ENCODE assay signal across 40 mouse cellular contexts in genomic region chr8:83382850-83383249, GRCm38 (mm10). TPM values are rescaled to one million over a fixed set of nuclear protein-coding genes. Genes with fewer than 3 reads are reported as not detected.
"Had no signal": no experiment of that assay in that cellular context is flagged by ENCODE, and none has a peak within 500 bp of the region (broad histone marks: within the 10 kb centered on the region; RNA-seq: fewer than 3 reads in every experiment).

No protein-coding gene starts in this region.

- H3K9ac ChIP-seq: embryonic facial prominence, embryonic 12.5 days; embryonic facial prominence, embryonic 13.5 days; embryonic facial prominence, embryonic 15.5 days; forebrain, embryonic 12.5 days; forebrain, embryonic 13.5 days; forebrain, embryonic 15.5 days; forebrain, postnatal 0 days; heart, embryonic 12.5 days had no signal

- H3K4me1 ChIP-seq: embryonic facial prominence, embryonic 10.5 days; embryonic facial prominence, embryonic 12.5 days; embryonic facial prominence, embryonic 13.5 days; embryonic facial prominence, embryonic 15.5 days; forebrain, embryonic 10.5 days; forebrain, embryonic 12.5 days; forebrain, embryonic 13.5 days; forebrain, embryonic 15.5 days; heart, embryonic 10.5 days; heart, embryonic 12.5 days had no signal

- H3K4me3 ChIP-seq: embryonic facial prominence, embryonic 10.5 days; embryonic facial prominence, embryonic 12.5 days; embryonic facial prominence, embryonic 13.5 days; embryonic facial prominence, embryonic 15.5 days; erythroblast, embryonic 14.5 days; forebrain, embryonic 10.5 days; forebrain, embryonic 12.5 days; forebrain, embryonic 13.5 days; forebrain, embryonic 15.5 days; gastrocnemius, adult 2 months; heart, adult 2 months; heart, embryonic 10.5 days; heart, embryonic 12.5 days had no signal

- DNase-seq: cerebellum, adult 9-11 months; cerebellum, postnatal 10 days; cerebellum, postnatal 14 days; cerebellum, postnatal 25 days; cerebellum, postnatal 36 days; embryo, embryonic 11 days; forebrain, postnatal 0 days; gastrocnemius, adult 2 months; gastrocnemius, postnatal 10 days; gastrocnemius, postnatal 14 days; gastrocnemius, postnatal 25 days; heart, adult 11 months; heart, adult 18-20 months; heart, adult 2 months had no signal

- H3K27ac ChIP-seq: embryonic facial prominence, embryonic 10.5 days; embryonic facial prominence, embryonic 12.5 days; embryonic facial prominence, embryonic 13.5 days; embryonic facial prominence, embryonic 15.5 days; forebrain, embryonic 10.5 days; forebrain, embryonic 12.5 days; forebrain, embryonic 13.5 days; forebrain, embryonic 15.5 days; gastrocnemius, adult 2 months; heart, adult 2 months; heart, embryonic 10.5 days had no signal

- ATAC-seq: forebrain, embryonic 13.5 days; forebrain, embryonic 14.5 days; forebrain, embryonic 15.5 days; forebrain, embryonic 16.5 days; forebrain, postnatal 0 days had no signal

- H3K27me3 ChIP-seq: embryonic facial prominence, embryonic 12.5 days; embryonic facial prominence, embryonic 13.5 days; forebrain, embryonic 13.5 days; forebrain, embryonic 15.5 days had no signal

- H3K4me2 ChIP-seq: embryonic facial prominence, embryonic 12.5 days; embryonic facial prominence, embryonic 13.5 days; embryonic facial prominence, embryonic 15.5 days; forebrain, embryonic 12.5 days; forebrain, embryonic 13.5 days; forebrain, embryonic 15.5 days; heart, embryonic 11.5 days; heart, embryonic 12.5 days had no signal

- H3K9me3 ChIP-seq: embryonic facial prominence, embryonic 10.5 days; embryonic facial prominence, embryonic 12.5 days; embryonic facial prominence, embryonic 13.5 days; embryonic facial prominence, embryonic 15.5 days; forebrain, embryonic 10.5 days; forebrain, embryonic 12.5 days; forebrain, embryonic 13.5 days; forebrain, embryonic 15.5 days; heart, embryonic 10.5 days; heart, embryonic 12.5 days had no signal

- H3K36me3 ChIP-seq: embryonic facial prominence, embryonic 10.5 days; embryonic facial prominence, embryonic 12.5 days; embryonic facial prominence, embryonic 13.5 days; embryonic facial prominence, embryonic 15.5 days; forebrain, embryonic 10.5 days; forebrain, embryonic 12.5 days; forebrain, embryonic 15.5 days; heart, embryonic 10.5 days; heart, embryonic 12.5 days had no signal

RNA-seq across cellular contexts. Expression of gene Clgn, which starts 6.8 kb away (rescaled TPM):
- total RNA-seq: gastrocnemius, adult 18-20 months; gastrocnemius, adult 2 months; gastrocnemius, adult 8-10 months; gastrocnemius, postnatal 14 days; gastrocnemius, postnatal 25 days; granulocyte monocyte progenitor cell, adult 5-6 weeks; heart, adult 18-20 months; heart, adult 2 months; heart, adult 8-10 months had no signal
- polyA plus RNA-seq: erythroblast, embryonic 14.5 days had no signal

RNA-seq across cellular contexts. Expression of gene Mgat4d, which starts 34.6 kb away (rescaled TPM):
- total RNA-seq: common myeloid progenitor, adult 5-6 weeks; forebrain, postnatal 0 days; gastrocnemius, adult 18-20 months; gastrocnemius, adult 2 months; gastrocnemius, adult 8-10 months; gastrocnemius, postnatal 10 days; gastrocnemius, postnatal 14 days; gastrocnemius, postnatal 25 days; gastrocnemius, postnatal 4 days; granulocyte monocyte progenitor cell, adult 5-6 weeks; heart, adult 18-20 months; heart, adult 2 months; heart, adult 8-10 months had no signal
- polyA plus RNA-seq: cortical plate, adult 2 months; embryonic facial prominence, embryonic 10.5 days; embryonic facial prominence, embryonic 11.5 days; embryonic facial prominence, embryonic 12.5 days; embryonic facial prominence, embryonic 13.5 days; embryonic facial prominence, embryonic 14.5 days; embryonic facial prominence, embryonic 15.5 days; erythroblast, embryonic 14.5 days; forebrain, embryonic 10.5 days; forebrain, embryonic 11.5 days; forebrain, embryonic 12.5 days; forebrain, embryonic 13.5 days; forebrain, embryonic 14.5 days; forebrain, embryonic 15.5 days; forebrain, embryonic 16.5 days; forebrain, postnatal 0 days; frontal cortex, adult 2 months; gonadal fat pad, adult 2 months; heart, adult 2 months; heart, embryonic 10.5 days; heart, embryonic 11.5 days; heart, embryonic 12.5 days had no signal
